Mouse (Mus musculus): ENCODE data around the gene Kmt2b.

The Kmt2b gene

GRCm38 (mm10) chr7:30533941-30534632 lies 54.4 kb downstream of the Kmt2b start:
- peak; percentile 55 for DNase-seq

DNA sequence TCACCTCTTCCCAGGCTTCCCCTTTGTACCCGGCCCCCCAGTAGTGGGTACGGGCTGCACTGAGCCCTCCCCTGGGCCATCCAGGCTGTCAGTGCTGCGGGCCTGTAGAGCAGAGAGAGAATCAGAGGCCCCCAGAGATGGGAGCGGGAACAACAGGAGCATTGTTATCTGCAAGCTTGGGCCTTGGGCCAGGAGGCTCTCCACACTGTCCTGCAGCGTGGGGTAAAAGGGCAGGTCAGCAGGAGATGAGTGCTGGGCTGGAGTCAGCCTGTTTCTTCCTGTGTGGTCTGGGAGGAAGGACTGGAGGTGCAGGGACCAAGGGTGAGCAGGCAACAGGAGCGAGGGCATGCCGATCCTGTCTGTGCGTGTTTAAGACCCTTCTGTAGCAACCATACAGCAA lies 55.6 kb downstream of the Kmt2b start:
- DNase-seq: peak; percentile 94

GRCm38 (mm10) chr7:30531291-30531815 lies 57.2 kb downstream of the Kmt2b start:
- no peak for DNase-seq

DNA sequence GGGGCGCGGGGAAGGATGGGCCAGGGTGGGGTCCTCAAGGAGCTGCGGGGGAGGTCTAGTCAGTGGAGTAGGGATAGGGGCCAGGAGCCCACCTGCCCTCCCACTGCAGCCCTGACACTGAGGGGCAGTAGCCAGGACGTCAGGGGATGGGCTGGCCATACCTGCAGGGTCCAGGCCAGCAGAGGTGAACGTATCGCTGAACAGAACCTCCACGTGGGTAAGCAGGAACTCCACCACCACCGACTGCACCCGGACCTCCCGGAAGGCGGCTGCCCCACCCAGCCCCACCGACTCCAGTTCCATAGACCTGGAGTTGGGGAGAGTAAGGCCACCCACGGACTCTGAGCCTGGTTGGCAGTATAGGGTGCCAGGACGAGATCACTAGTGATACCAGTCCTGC lies 61.5 kb downstream of the Kmt2b start:
- no peak for DNase-seq

GRCm38 (mm10) chr7:30526399-30526798 lies 62.1 kb downstream of the Kmt2b start:
- no peak for DNase-seq

GRCm38 (mm10) chr7:30525954-30526353 lies 62.6 kb downstream of the Kmt2b start:
- DNase-seq: no peak

- DNase-seq: no peak
Observed at GRCm38 (mm10) chr7:30524487-30524886, 64.0 kb downstream of the Kmt2b start.

- no peak for DNase-seq
Observed at GRCm38 (mm10) chr7:30522871-30523270, 65.7 kb downstream of the Kmt2b start.

- no peak for DNase-seq
Observed at GRCm38 (mm10) chr7:30520856-30521255, 67.7 kb downstream of the Kmt2b start.

GRCm38 (mm10) chr7:30520396-30520795 lies 68.1 kb downstream of the Kmt2b start:
- DNase-seq: peak; percentile 57

All from retina, postnatal 1 day (tissue).